Mouse (Mus musculus): ENCODE results near the gene Dnah9.

DNA sequence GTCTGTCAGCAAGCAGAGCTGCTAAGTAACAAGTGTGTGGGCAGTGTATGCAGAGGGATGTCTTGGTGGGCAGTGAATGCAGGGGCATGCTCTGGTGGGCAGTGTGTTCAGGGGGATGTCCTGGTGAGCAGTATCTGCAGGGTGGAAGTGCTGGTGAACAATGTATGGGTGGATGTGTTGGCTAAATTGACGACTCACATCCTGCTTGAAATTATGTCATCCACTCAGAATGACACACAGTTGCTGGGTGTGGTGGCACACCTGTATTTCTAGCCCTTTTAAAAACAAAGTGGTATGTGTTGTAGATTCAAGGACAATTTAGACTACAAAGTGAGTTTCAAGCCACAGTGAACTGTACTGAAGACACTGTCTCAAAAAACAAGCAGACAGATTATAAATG lies 350.2 kb downstream of the Dnah9 start:
- no peak for TF ChIP-seq CTCF (conservative IDR thresholded peaks at IDR 0.05; ENCODE audit: insufficient read depth, insufficient read length, low read depth, low read length)
- TF ChIP-seq POLR2A (IDR thresholded peaks at IDR 0.05; ENCODE audit: low read depth, low read length): no peak

Data from kidney, adult 2 months (tissue).